Mouse (Mus musculus) kidney, postnatal 0 days (tissue): ENCODE data around the gene Smyd5. TPM values are rescaled to one million over a fixed set of nuclear protein-coding genes. Genes with fewer than 3 reads are reported as not detected.
"Not testable (repeated sequence)": the region's sequence is repeated elsewhere in the genome, so short reads cannot be mapped to it uniquely, and the experiment has no call there.

Source experiments
- ATAC-seq: fragments of 200-750 bp; cut with Nextera tagmentation; replicated peaks from 2 replicates; pipeline ENCODE4 v1.8.0; 2017; ENCODE audit warnings: low read depth, moderate number of reproducible peaks, moderate TSS enrichment, moderate library complexity; ENCODE audit not compliant: low FRiP score
- DNase-seq: peaks from one replicate; pipeline ENCODE4 v3.0.0-alpha.2; 2016; ENCODE audit warnings: low spot score
- H3K27ac ChIP-seq: fragments of 300-500 bp; sonication (generic); 2 replicates; pipeline ENCODE4 v1.5.1; 2014; ENCODE audit warnings: mild to moderate bottlenecking
- H3K27me3 ChIP-seq: fragments of 300-500 bp; sonication (generic); 2 replicates; pipeline ENCODE4 v1.6.1; 2014; ENCODE audit warnings: low read length, mixed read lengths; ENCODE audit not compliant: insufficient read depth
- H3K36me3 ChIP-seq: fragments of 300-500 bp; sonication (generic); 2 replicates; pipeline ENCODE4 v1.6.1; 2014; ENCODE audit warnings: low read length, mixed read lengths; ENCODE audit not compliant: insufficient read depth
- H3K4me1 ChIP-seq: fragments of 300-500 bp; sonication (generic); replicated peaks from 2 replicates; pipeline ENCODE4 v1.6.1; 2014; ENCODE audit warnings: antibody characterized with exemption, low read length, mixed read lengths; ENCODE audit not compliant: insufficient read depth
- H3K4me2 ChIP-seq: fragments of 300-500 bp; sonication (generic); 2 replicates; pipeline ENCODE4 v1.6.1; 2014; ENCODE audit warnings: mild to moderate bottlenecking, low read length, moderate library complexity, mixed read lengths
- H3K4me3 ChIP-seq: fragments of 300-500 bp; sonication (generic); replicated peaks from 2 replicates; pipeline ENCODE4 v1.5.1; 2014; ENCODE audit warnings: low read depth, low read length
- H3K9ac ChIP-seq: fragments of 300-500 bp; sonication (generic); 2 replicates; pipeline ENCODE4 v1.6.1; 2014; ENCODE audit warnings: low read depth, low read length
- H3K9me3 ChIP-seq: fragments of 300-500 bp; sonication (generic); replicated peaks from 2 replicates; pipeline ENCODE4 v1.6.1; 2016; ENCODE audit warnings: low read length, inconsistent platforms, mixed read lengths
- CTCF ChIP-seq: IDR thresholded peaks from 2 replicates; pipeline ENCODE4 v1.5.1; 2016; ENCODE audit warnings: antibody characterized with exemption, low read depth, mild to moderate bottlenecking, moderate library complexity
- WGBS: fragments of 180-500 bp; shearing (Covaris S2); extraction: QIAGEN DNeasy Blood & Tissue Kit; methylation state at CpG from one replicate; pipeline ENCODE4 v1.1.7; 2014; 5-methylcytosine and 5-hydroxymethylcytosine counted together
- polyA plus RNA-seq: library from polyadenylated mRNA; unstranded; fragments of >200 nt; fragmentation: Nextera tagmentation; extraction: Ambion mirVana; gene quantifications from 2 replicates; pipeline ENCODE4 v1.2.1, GENCODE M21; 2015

Smyd5 gene
- polyA plus RNA-seq, 1 experiment from 2014 or later = 34.6 TPM

GRCm38 (mm10) chr6:85443488-85444233, 11.9 kb downstream of the Smyd5 start:
- DNase-seq (no peak), ATAC-seq (no peak)
- no peak for TF ChIP-seq CTCF
- WGBS = 73% methylated on average over 3 of the region's 3 CpGs
- Histone ChIP-seq H3K9me3 (no peaks in the 10 kb centered on the region), H3K4me3 (no peak overlapping the region), H3K9ac (no peak overlapping the region), H3K4me1 (peaks cover 6% of the 10 kb centered on the region; the same call in 1 of the 2 replicates), H3K27me3 (no peaks in the 10 kb centered on the region), H3K4me2 (no peak overlapping the region), H3K36me3 (peaks cover 47% of the 10 kb centered on the region), H3K27ac (no peak overlapping the region; the same call in 1 of the 2 replicates)

- ATAC-seq = no peak
- no peak for TF ChIP-seq CTCF
- Histone ChIP-seq H3K36me3 (peaks cover 40% of the 10 kb centered on the region), H3K27ac (0 out of 2 replicates have a peak overlapping the region, but pooled peaks have one; percentile 31), H3K9ac (no peak overlapping the region), H3K27me3 (no peaks in the 10 kb centered on the region), H3K4me2 (no peak overlapping the region), H3K4me1 (peaks cover 6% of the 10 kb centered on the region; the same call in 1 of the 2 replicates), H3K4me3 (no peak overlapping the region), H3K9me3 (no peaks in the 10 kb centered on the region)
- 83% methylated on average over 8 of the region's 8 CpGs for WGBS
- no peak for DNase-seq
These were observed 12.6 kb downstream of the Smyd5 start for GRCm38 (mm10) chr6:85444266-85444965.

GRCm38 (mm10) chr6:85445286-85445685, 13.5 kb downstream of the Smyd5 start:
- H3K27ac ChIP-seq = peak overlapping the region; percentile 31; the same call in 1 of the 2 replicates
- peaks cover 33% of the 10 kb centered on the region; the same call in 1 of the 2 replicates for H3K36me3 ChIP-seq
- DNase-seq (peak; percentile 61), ATAC-seq (peak; percentile 67)
- no peak overlapping the region for H3K4me3 ChIP-seq
- H3K27me3 ChIP-seq = no peaks in the 10 kb centered on the region
- no peak for TF ChIP-seq CTCF
- peaks cover 6% of the 10 kb centered on the region; the same call in 1 of the 2 replicates for H3K4me1 ChIP-seq
- WGBS = 28% methylated on average over 5 of the region's 5 CpGs
- H3K9me3 ChIP-seq = no peaks in the 10 kb centered on the region
- no peak overlapping the region for H3K4me2 ChIP-seq
- no peak overlapping the region for H3K9ac ChIP-seq

- 79% methylated on average over 6 of the region's 6 CpGs for WGBS
- H3K4me2 ChIP-seq = no peak overlapping the region
- H3K9me3 ChIP-seq = no peaks in the 10 kb centered on the region
- DNase-seq (no peak), ATAC-seq (no peak)
- no peak for TF ChIP-seq CTCF
- H3K27me3 ChIP-seq = no peaks in the 10 kb centered on the region
- no peak overlapping the region for H3K9ac ChIP-seq
- no peak overlapping the region for H3K4me3 ChIP-seq
- peaks cover 6% of the 10 kb centered on the region; the same call in 1 of the 2 replicates for H3K4me1 ChIP-seq
- peaks cover 16% of the 10 kb centered on the region; the same call in 1 of the 2 replicates for H3K36me3 ChIP-seq
- H3K27ac ChIP-seq = no peak overlapping the region
These were observed 15.6 kb downstream of the Smyd5 start for GRCm38 (mm10) chr6:85447351-85447750.

- H3K4me3 ChIP-seq = not testable (repeated sequence)
These were observed 18.4 kb downstream of the Smyd5 start for GRCm38 (mm10) chr6:85450140-85450539.

More at GRCm38 (mm10) chr6:85450140-85450539, 18.4 kb downstream of the Smyd5 start:
- Histone ChIP-seq H3K36me3 (peaks cover 16% of the 10 kb centered on the region; the same call in 1 of the 2 replicates), H3K9ac (0 out of 2 replicates have a peak overlapping the region, but pooled peaks have one; percentile 85), H3K4me2 (peak overlapping the region; percentile 97), H3K4me1 (peaks cover 12% of the 10 kb centered on the region)
- H3K27me3 ChIP-seq, H3K9me3 ChIP-seq, ATAC-seq, DNase-seq, H3K27ac ChIP-seq: not testable (repeated sequence)
- WGBS = 65% methylated on average over 1 of the region's 1 CpGs
